Mouse (Mus musculus): Measurements from ENCODE around the gene H2-M10.5. TPM values are rescaled to one million over a fixed set of nuclear protein-coding genes. Genes with fewer than 3 reads are reported as not detected.

H2-M10.5 gene
- polyA plus RNA-seq, 1 experiment from 2014 or later, result not detected

- H3K36me3 ChIP-seq, result no peaks in the 10 kb centered on the region
- no peak overlapping the region for H3K9ac ChIP-seq
- H3K27ac ChIP-seq (replicated peaks), result no peak overlapping the region
- 28% methylated on average over 4 of the region's 4 CpGs for WGBS
- ATAC-seq (ENCODE audit: low read depth), result peak; percentile 79
- H3K9me3 ChIP-seq, result no peaks in the 10 kb centered on the region
- peak overlapping the region; percentile 31 for H3K4me2 ChIP-seq
- H3K4me1 ChIP-seq (replicated peaks), result no peaks in the 10 kb centered on the region
- no peaks in the 10 kb centered on the region; the same call in 1 of the 2 replicates for H3K27me3 ChIP-seq
- H3K4me3 ChIP-seq, result no peak overlapping the region
Observed at GRCm38 (mm10) chr17:36825525-36825924, 52.8 kb downstream of the H2-M10.5 start.

Other genes with a start within 250 kb of the H2-M10.5 start
- 0.52 TPM in 1 of 2 replicates, not detected in the other for gene H2-M11, start 225.8 kb upstream of the H2-M10.5 start, polyA plus RNA-seq (2015; fragmentation: Nextera tagmentation; extraction: Ambion mirVana)
- not detected in 2 replicates for gene H2-M9, start 130.2 kb upstream of the H2-M10.5 start, polyA plus RNA-seq (2015; fragmentation: Nextera tagmentation; extraction: Ambion mirVana)
- not detected in 2 replicates for gene H2-M1, start 100.7 kb upstream of the H2-M10.5 start, polyA plus RNA-seq (2015; fragmentation: Nextera tagmentation; extraction: Ambion mirVana)
- not detected in 2 replicates for gene H2-M10.6, start 39.3 kb downstream of the H2-M10.5 start, polyA plus RNA-seq (2015; fragmentation: Nextera tagmentation; extraction: Ambion mirVana)
- 48.0 and 48.2 TPM in 2 replicates for gene Trim26, start 64.2 kb downstream of the H2-M10.5 start, polyA plus RNA-seq (2015; fragmentation: Nextera tagmentation; extraction: Ambion mirVana)
- 0.43 and 0.61 TPM in 2 replicates for gene Trim15, start 94.3 kb downstream of the H2-M10.5 start, polyA plus RNA-seq (2015; fragmentation: Nextera tagmentation; extraction: Ambion mirVana)
- gene Trim10, start 96.7 kb downstream of the H2-M10.5 start, polyA plus RNA-seq (2015; fragmentation: Nextera tagmentation; extraction: Ambion mirVana), result 1.3 and 1.6 TPM in 2 replicates
- not detected in 2 replicates for gene Trim40, start 117.2 kb downstream of the H2-M10.5 start, polyA plus RNA-seq (2015; fragmentation: Nextera tagmentation; extraction: Ambion mirVana)
- not detected in 2 replicates for gene Trim31, start 125.2 kb downstream of the H2-M10.5 start, polyA plus RNA-seq (2015; fragmentation: Nextera tagmentation; extraction: Ambion mirVana)
- gene Rnf39, start 170.0 kb downstream of the H2-M10.5 start, polyA plus RNA-seq (2015; fragmentation: Nextera tagmentation; extraction: Ambion mirVana), result 1.1 and 1.3 TPM in 2 replicates
- 181 and 191 TPM in 2 replicates for gene Ppp1r11, start 178.8 kb downstream of the H2-M10.5 start, polyA plus RNA-seq (2015; fragmentation: Nextera tagmentation; extraction: Ambion mirVana)
- 71.7 and 72.7 TPM in 2 replicates for gene Znrd1, start 185.6 kb downstream of the H2-M10.5 start, polyA plus RNA-seq (2015; fragmentation: Nextera tagmentation; extraction: Ambion mirVana)
- 5.8 and 6.4 TPM in 2 replicates for gene Znrd1as, start 185.7 kb downstream of the H2-M10.5 start, polyA plus RNA-seq (2015; fragmentation: Nextera tagmentation; extraction: Ambion mirVana)
- 0.31 TPM in 1 of 2 replicates, not detected in the other for gene 2410137M14Rik, start 208.3 kb downstream of the H2-M10.5 start, polyA plus RNA-seq (2015; fragmentation: Nextera tagmentation; extraction: Ambion mirVana)
- gene H2-M5, start 216.6 kb downstream of the H2-M10.5 start, polyA plus RNA-seq (2015; fragmentation: Nextera tagmentation; extraction: Ambion mirVana), result 1.6 and 2.3 TPM in 2 replicates
- gene Zfp57, start 228.3 kb downstream of the H2-M10.5 start, polyA plus RNA-seq (2015; fragmentation: Nextera tagmentation; extraction: Ambion mirVana), result 241 and 262 TPM in 2 replicates